Mouse (Mus musculus) olfactory bulb, adult 2 months (tissue): ENCODE results near the gene Rnase4.

Experiments used
- CTCF ChIP-seq: fragments of 200-500 bp; IDR thresholded peaks from 2 replicates; pipeline ENCODE4 v1.5.1; 2012; ENCODE audit warnings: low read depth, mild to moderate bottlenecking, low read length, moderate library complexity; ENCODE audit not compliant: insufficient read depth
- POLR2A ChIP-seq: fragments of 200-500 bp; IDR thresholded peaks from 2 replicates; pipeline ENCODE4 v1.6.1; 2012; ENCODE audit warnings: mild to moderate bottlenecking, low read depth, low read length, moderate library complexity; ENCODE audit not compliant: insufficient read depth

- no peak for TF ChIP-seq POLR2A
- TF ChIP-seq CTCF: no peak
These were observed 53.6 kb downstream of the Rnase4 start for GRCm38 (mm10) chr14:51144451-51144850.
